Mouse (Mus musculus) forebrain, postnatal 0 days (tissue): Measurements from ENCODE around the gene Proca1. TPM values are rescaled to one million over a fixed set of nuclear protein-coding genes. Genes with fewer than 3 reads are reported as not detected.
A peak's percentile ranks its signal among the peaks of the same experiment; 100 is the strongest.

Experiments used
- ATAC-seq: fragments of 200-750 bp; cut with Nextera tagmentation; 2 replicates; pipeline ENCODE4 v1.8.0; 2017; ENCODE audit warnings: mild to moderate bottlenecking, moderate library complexity
- DNase-seq: peaks from one replicate; pipeline ENCODE4 v3.0.0-alpha.2; 2015
- H3K27ac ChIP-seq: fragments of 300-500 bp; sonication (generic); 2 replicates; pipeline ENCODE4 v1.5.1; 2014; ENCODE audit warnings: low read depth, mild to moderate bottlenecking, antibody characterized with exemption, low read length, moderate library complexity, mixed read lengths
- H3K27me3 ChIP-seq: fragments of 300-500 bp; sonication (generic); 2 replicates; pipeline ENCODE4 v1.6.1; 2014; ENCODE audit warnings: mild to moderate bottlenecking, low read length, mixed read lengths; ENCODE audit not compliant: insufficient read depth
- H3K36me3 ChIP-seq: fragments of 300-500 bp; sonication (generic); 2 replicates; pipeline ENCODE4 v1.6.1; 2014; ENCODE audit warnings: mild to moderate bottlenecking, moderate library complexity; ENCODE audit not compliant: insufficient read depth
- H3K4me1 ChIP-seq: fragments of 300-500 bp; sonication (generic); 2 replicates; pipeline ENCODE4 v1.6.1; 2014; ENCODE audit warnings: antibody characterized with exemption; ENCODE audit not compliant: insufficient read depth
- H3K4me2 ChIP-seq: fragments of 300-500 bp; sonication (generic); 2 replicates; pipeline ENCODE4 v1.6.1; 2014; ENCODE audit warnings: low read depth, mild to moderate bottlenecking, moderate library complexity
- H3K4me3 ChIP-seq: fragments of 300-500 bp; sonication (generic); 2 replicates; pipeline ENCODE4 v1.5.1; 2014; ENCODE audit warnings: low read depth, low read length, mixed read lengths
- H3K9ac ChIP-seq: fragments of 300-500 bp; sonication (generic); 2 replicates; pipeline ENCODE4 v1.6.1; 2014; ENCODE audit warnings: mild to moderate bottlenecking
- H3K9me3 ChIP-seq: fragments of 300-500 bp; sonication (generic); 2 replicates; pipeline ENCODE4 v1.6.1; 2016; ENCODE audit warnings: low read length
- CTCF ChIP-seq: sonication (generic); IDR thresholded peaks from 2 replicates; pipeline ENCODE4 v1.5.1; 2016; ENCODE audit warnings: antibody characterized with exemption, control low read depth, low read depth
- WGBS: fragments of 180-500 bp; shearing (Covaris S2); extraction: QIAGEN DNeasy Blood & Tissue Kit; methylation state at CpG from one replicate; pipeline ENCODE4 v1.1.7; 2014; 5-methylcytosine and 5-hydroxymethylcytosine counted together
- polyA plus RNA-seq: library from polyadenylated mRNA; unstranded; fragments of >200 nt; fragmentation: Nextera tagmentation; extraction: Ambion mirVana; gene quantifications from 2 replicates; pipeline ENCODE4 v1.2.1, GENCODE M21; 2015
- total RNA-seq: library from RNA; depleted of rRNA; stranded (reverse); fragments of >200 nt; gene quantifications from 2 replicates; pipeline ENCODE4 v1.2.3, GENCODE M21; 2014; rRNA removed

Proca1 gene
- 0.81 and 2.4 TPM in 2 replicates for total RNA-seq
- polyA plus RNA-seq: 2.5 and 3.3 TPM in 2 replicates

- peaks cover 24% of the 10 kb centered on the region for H3K36me3 ChIP-seq
- no peak within 1 kb of the TSS for H3K27ac ChIP-seq
- no peak within 1 kb of the TSS for H3K4me3 ChIP-seq
- H3K4me2 ChIP-seq: no peak within 1 kb of the TSS
- no peak for TF ChIP-seq CTCF
- H3K4me1 ChIP-seq: peaks cover 10% of the 10 kb centered on the region; the same call in 1 of the 2 replicates
- ATAC-seq: no peak
- no peaks in the 10 kb centered on the region for H3K9me3 ChIP-seq
- 67% methylated on average over 1 of the region's 1 CpGs for WGBS
- no peaks in the 10 kb centered on the region for H3K27me3 ChIP-seq
- DNase-seq: no peak
- no peak within 1 kb of the TSS for H3K9ac ChIP-seq
Measured at GRCm38 (mm10) chr11:78193113-78193512, at the start of gene Proca1. TSS of gene Proca1 (plus strand) at chr11:78193392.

GRCm38 (mm10) chr11:78143520-78143919 is 49.7 kb upstream of the Proca1 start:
- H3K4me1 ChIP-seq: no peaks in the 10 kb centered on the region
- peaks cover 45% of the 10 kb centered on the region for H3K36me3 ChIP-seq
- H3K9me3 ChIP-seq: no peaks in the 10 kb centered on the region

GRCm38 (mm10) chr11:78146168-78146567 is 47.0 kb upstream of the Proca1 start:
- Histone ChIP-seq H3K27ac (no peak overlapping the region), H3K4me2 (no peak overlapping the region), H3K4me1 (no peaks in the 10 kb centered on the region), H3K4me3 (no peak overlapping the region), H3K36me3 (peaks cover 55% of the 10 kb centered on the region), H3K9ac (no peak overlapping the region), H3K9me3 (no peaks in the 10 kb centered on the region), H3K27me3 (no peaks in the 10 kb centered on the region)
- no peak for DNase-seq
- peak; percentile 29; the same call in 1 of the 2 replicates for TF ChIP-seq CTCF
- no peak for ATAC-seq
- WGBS: 91% methylated on average over 5 of the region's 5 CpGs

More at GRCm38 (mm10) chr11:78143520-78143919, 49.7 kb upstream of the Proca1 start:
- no peak for ATAC-seq
- Histone ChIP-seq H3K27ac (no peak overlapping the region), H3K4me3 (no peak overlapping the region), H3K27me3 (no peaks in the 10 kb centered on the region), H3K4me2 (no peak overlapping the region), H3K9ac (no peak overlapping the region)
- TF ChIP-seq CTCF: no peak
- 78% methylated on average over 2 of the region's 2 CpGs for WGBS
- DNase-seq: no peak

- no peak for ATAC-seq
- H3K9ac ChIP-seq: no peak overlapping the region
- H3K4me2 ChIP-seq: no peak overlapping the region
- WGBS: 96% methylated on average over 6 of the region's 6 CpGs
- H3K9me3 ChIP-seq: no peaks in the 10 kb centered on the region
- H3K27ac ChIP-seq: no peak overlapping the region
- H3K27me3 ChIP-seq: no peaks in the 10 kb centered on the region
- DNase-seq: no peak
- no peak overlapping the region for H3K4me3 ChIP-seq
- no peak for TF ChIP-seq CTCF
- H3K4me1 ChIP-seq: no peaks in the 10 kb centered on the region
- peaks cover 55% of the 10 kb centered on the region for H3K36me3 ChIP-seq
Measured at GRCm38 (mm10) chr11:78146707-78147543, 46.3 kb upstream of the Proca1 start.

GRCm38 (mm10) chr11:78151161-78151560 is 42.0 kb upstream of the Proca1 start:
- H3K27me3 ChIP-seq: no peaks in the 10 kb centered on the region
- H3K36me3 ChIP-seq: peaks cover 63% of the 10 kb centered on the region
- DNase-seq (peak; percentile 41), ATAC-seq (no peak)
- WGBS: 36% methylated on average over 1 of the region's 1 CpGs
- H3K4me1 ChIP-seq: no peaks in the 10 kb centered on the region
- H3K9ac ChIP-seq: no peak overlapping the region
- no peak overlapping the region for H3K4me2 ChIP-seq
- no peaks in the 10 kb centered on the region for H3K9me3 ChIP-seq
- no peak overlapping the region for H3K27ac ChIP-seq
- peak; percentile 59 for TF ChIP-seq CTCF
- no peak overlapping the region for H3K4me3 ChIP-seq

GRCm38 (mm10) chr11:78152299-78153231 is 40.6 kb upstream of the Proca1 start:
- ATAC-seq (peak; percentile 85), DNase-seq (peak; percentile 85)
- H3K4me3 ChIP-seq: no peak overlapping the region
- WGBS: 25% methylated on average over 9 of the region's 9 CpGs
- H3K27me3 ChIP-seq: no peaks in the 10 kb centered on the region
- TF ChIP-seq CTCF: no peak
- H3K9ac ChIP-seq: 0 out of 2 replicates have a peak overlapping the region, but pooled peaks have one; percentile 10
- H3K4me1 ChIP-seq: no peaks in the 10 kb centered on the region
- peak overlapping the region; percentile 81 for H3K27ac ChIP-seq
- no peaks in the 10 kb centered on the region for H3K9me3 ChIP-seq
- peaks cover 63% of the 10 kb centered on the region for H3K36me3 ChIP-seq
- no peak overlapping the region for H3K4me2 ChIP-seq
